7 mouse cellular contexts compared by ENCODE assay signal in genomic region chr1:143776446-143777411, GRCm38 (mm10). TPM values are rescaled to one million over a fixed set of nuclear protein-coding genes. Genes with fewer than 3 reads are reported as not detected.
DNase-seq lines count a peak whose midpoint lies in the region; ATAC-seq and TF ChIP-seq lines count a peak whose summit lies in the region.

TSS of gene Trove2 (minus strand) at chr1:143777068.
TSS of gene Uchl5 (plus strand) at chr1:143777272.

- H3K27ac ChIP-seq in intestine, postnatal 0 days (ENCODE audit: low read depth, low read length), result peak within 1 kb of the TSS; percentile 78
- peak within 1 kb of the TSS; percentile 71 for H3K27ac ChIP-seq in midbrain, embryonic 12.5 days (replicated peaks)
- peak within 1 kb of the TSS; percentile 11; the same call in 1 of the 2 replicates for H3K27ac ChIP-seq in small intestine, adult 2 months (ENCODE audit: insufficient read depth, low read depth, low read length)

- no peaks in the 10 kb centered on the region for H3K9me3 ChIP-seq in intestine, postnatal 0 days (ENCODE audit: control insufficient read depth)
- no peaks in the 10 kb centered on the region for H3K9me3 ChIP-seq in midbrain, embryonic 12.5 days

- peak; percentile 96 for ATAC-seq in intestine, postnatal 0 days
- ATAC-seq in midbrain, embryonic 12.5 days (ENCODE audit: low FRiP score, low read depth), result peak; percentile 97

- H3K4me2 ChIP-seq in intestine, postnatal 0 days (replicated peaks; ENCODE audit: low read depth), result peak within 1 kb of the TSS; percentile 84
- H3K4me2 ChIP-seq in midbrain, embryonic 12.5 days (replicated peaks), result peak within 1 kb of the TSS; percentile 91

- 0 out of 2 replicates have a peak, but pooled peaks cover 6% of the 10 kb centered on the region for H3K36me3 ChIP-seq in intestine, postnatal 0 days (ENCODE audit: control insufficient read depth, insufficient read depth)
- H3K36me3 ChIP-seq in midbrain, embryonic 12.5 days, result no peaks in the 10 kb centered on the region
- no peaks in the 10 kb centered on the region for H3K36me3 ChIP-seq in small intestine, adult 2 months (ENCODE audit: control insufficient read depth, insufficient read depth, low read length)

- no peaks in the 10 kb centered on the region for H3K4me1 ChIP-seq in intestine, postnatal 0 days (replicated peaks; ENCODE audit: control insufficient read depth, insufficient read depth, low read length)
- H3K4me1 ChIP-seq in midbrain, embryonic 12.5 days, result peaks cover 30% of the 10 kb centered on the region
- H3K4me1 ChIP-seq in small intestine, adult 2 months (ENCODE audit: control insufficient read depth, insufficient read depth, insufficient read length, low read length), result no peaks in the 10 kb centered on the region

- TF ChIP-seq POLR2A in small intestine, adult 2 months (IDR thresholded peaks at IDR 0.05; ENCODE audit: low read depth, low read length), result peak; percentile 43; the same call in 1 of the 2 replicates

- H3K4me3 ChIP-seq in intestine, postnatal 0 days (ENCODE audit: low read depth, low read length), result peak within 1 kb of the TSS; percentile 77
- peak within 1 kb of the TSS; percentile 87 for H3K4me3 ChIP-seq in midbrain, embryonic 12.5 days
- peak within 1 kb of the TSS; percentile 86 for H3K4me3 ChIP-seq in small intestine, adult 2 months (ENCODE audit: low read depth, low read length)

- DNase-seq in adrenal gland, adult 8-10 months, result peak; percentile 95
- peak; percentile 99 for DNase-seq in embryo, embryonic 9.5 days (ENCODE audit: extremely low spot score)
- peak; percentile 94 to 99 for DNase-seq in gastrocnemius, postnatal 4 days (ENCODE audit: low spot score in 2 of 2)
- peak; percentile 99 for DNase-seq in left cerebral cortex, postnatal 4 days

- under 1% methylated on average over 82 of the region's 84 CpGs for WGBS in intestine, postnatal 0 days
- WGBS in midbrain, embryonic 12.5 days, result under 1% methylated on average over 84 of the region's 84 CpGs
- WGBS in small intestine, adult 2 months, result under 1% methylated on average over 84 of the region's 84 CpGs

- H3K9ac ChIP-seq in intestine, postnatal 0 days (ENCODE audit: low read depth, low read length), result peak within 1 kb of the TSS; percentile 85
- H3K9ac ChIP-seq in midbrain, embryonic 12.5 days (replicated peaks), result peak within 1 kb of the TSS; percentile 91

- intact Hi-C loops in left cerebral cortex, postnatal 4 days (cut with DNase I), result no loop called here

- TF ChIP-seq CTCF in intestine, postnatal 0 days (IDR thresholded peaks at IDR 0.05; ENCODE audit: low read depth), result peak; percentile 98
- TF ChIP-seq CTCF in small intestine, adult 2 months (IDR thresholded peaks at IDR 0.05; ENCODE audit: extremely low read depth, insufficient read length, insufficient replicate concordance, low read depth, low read length), result peak; percentile 78

- no peaks in the 10 kb centered on the region for H3K27me3 ChIP-seq in intestine, postnatal 0 days (replicated peaks; ENCODE audit: control insufficient read depth, insufficient read depth, low read length)
- no peaks in the 10 kb centered on the region for H3K27me3 ChIP-seq in midbrain, embryonic 12.5 days
- H3K27me3 ChIP-seq in small intestine, adult 2 months (ENCODE audit: control insufficient read depth, insufficient read depth, low read length), result no peaks in the 10 kb centered on the region

RNA-seq across cellular contexts. Expression of gene Trove2, which starts in this region (rescaled TPM):
- total RNA-seq in adrenal gland, adult 8-10 months (2022), result 10 to 100 TPM; 14.6 to 25.7 (median 20.0) TPM
- 1 to 10 TPM; 6.9 to 8.2 TPM for total RNA-seq in gastrocnemius, postnatal 4 days (2021)
- polyA plus RNA-seq in intestine, postnatal 0 days (2015; fragmentation: Nextera tagmentation; extraction: Ambion mirVana), result 3.4 and 3.9 TPM in 2 replicates
- total RNA-seq in left cerebral cortex, postnatal 4 days (2021), result 10 to 100 TPM; 41.9 to 47.0 TPM
- 52.6 and 58.0 TPM in 2 replicates for polyA plus RNA-seq in midbrain, embryonic 12.5 days (2016; fragmentation: Nextera tagmentation; extraction: Ambion mirVana)
- polyA plus RNA-seq in small intestine, adult 2 months (2012; rRNA removed), result 0.08 and 0.13 TPM in 2 replicates

RNA-seq across cellular contexts. Expression of gene Uchl5, which starts in this region (rescaled TPM):
- total RNA-seq in adrenal gland, adult 8-10 months (2022), result 10 to 100 TPM; 22.5 to 25.9 (median 24.3) TPM
- 10 to 100 TPM; 20.6 to 21.6 TPM for total RNA-seq in gastrocnemius, postnatal 4 days (2021)
- 65.7 and 68.0 TPM in 2 replicates for polyA plus RNA-seq in intestine, postnatal 0 days (2015; fragmentation: Nextera tagmentation; extraction: Ambion mirVana)
- total RNA-seq in left cerebral cortex, postnatal 4 days (2021), result 10 to 100 TPM; 26.0 to 28.2 TPM
- 78.7 and 79.9 TPM in 2 replicates for polyA plus RNA-seq in midbrain, embryonic 12.5 days (2016; fragmentation: Nextera tagmentation; extraction: Ambion mirVana)
- polyA plus RNA-seq in small intestine, adult 2 months (2012; rRNA removed), result 0.25 and 2.9 TPM in 2 replicates

Comparison
In these comparisons a context has a peak if more than half of its experiments do, and no peak if none do; other contexts are left out.
1. Peak in every context shown above with its lines: DNase-seq, ATAC-seq, H3K4me3 ChIP-seq and H3K27ac ChIP-seq.
2. RNA of gene Trove2 (polyA plus RNA-seq): 52.6 to 58.0 TPM in midbrain, embryonic 12.5 days; 3.4 to 3.9 TPM in intestine, postnatal 0 days and 0.08 to 0.13 TPM in small intestine, adult 2 months; every median in the first group is over 10 times any median in the second.
3. RNA of gene Uchl5 (polyA plus RNA-seq): 78.7 to 79.9 TPM in midbrain, embryonic 12.5 days and 65.7 to 68.0 TPM in intestine, postnatal 0 days; 0.25 to 2.9 TPM in small intestine, adult 2 months; every median in the first group is over 10 times any median in the second.
4. H3K27ac ChIP-seq: peak in every context shown above with its lines; median percentile 78 in intestine, postnatal 0 days; 71 in midbrain, embryonic 12.5 days; 11 in small intestine, adult 2 months.